Mouse (Mus musculus) heart, postnatal 36 days (tissue): ENCODE measurements around the gene Ttyh1. TPM values are rescaled to one million over a fixed set of nuclear protein-coding genes. Genes with fewer than 3 reads are reported as not detected.

Experiments
- DNase-seq, 2 experiments: peaks; one replicate each; pipeline ENCODE4 v3.0.0; 2021 to 2022
- intact Hi-C: fragments of 180-260 bp; cut with DNase I; formaldehyde crosslinking; loops from one replicate; pipeline ENCODE4 v1.15.1; 2025
- total RNA-seq, 2 experiments: library from RNA; stranded (reverse); gene quantifications; 2 replicates each; pipeline ENCODE4 v1.2.3; 2021

Ttyh1 gene
- total RNA-seq, 2 experiments from 2014 or later, result 0.89 to 2.6 TPM

GRCm38 (mm10) chr7:4139391-4139790, 20.2 kb downstream of the Ttyh1 start:
- DNase-seq, result no peak
- intact Hi-C loops, result loop anchor here (10.0 kb wide), 1 partner anchor 515 kb away; the partner anchor contains the start of gene Ppp6r1

GRCm38 (mm10) chr7:4141648-4142325, 22.6 kb downstream of the Ttyh1 start:
- intact Hi-C loops, result loop anchor here (10.0 kb wide), 2 partner anchors 517 to 783 kb away; partner anchors contain the start of genes Nat14, Prpf31, Ssc5d and Tfpt
- no peak for DNase-seq

GRCm38 (mm10) chr7:4142796-4143445, 23.7 kb downstream of the Ttyh1 start:
- intact Hi-C loops, result loop anchor here (10.0 kb wide), 2 partner anchors 518 to 782 kb away; partner anchors contain the start of genes Nat14, Prpf31, Ssc5d and Tfpt
- DNase-seq, result no peak

GRCm38 (mm10) chr7:4143506-4143905, 24.3 kb downstream of the Ttyh1 start:
- DNase-seq, result no peak
- intact Hi-C loops, result loop anchor here (10.0 kb wide), 2 partner anchors 519 to 781 kb away; partner anchors contain the start of genes Nat14, Prpf31, Ssc5d and Tfpt

GRCm38 (mm10) chr7:4144046-4144445, 24.8 kb downstream of the Ttyh1 start:
- no peak for DNase-seq
- intact Hi-C loops, result loop anchor here (10.0 kb wide), 2 partner anchors 519 to 781 kb away; partner anchors contain the start of genes Nat14, Prpf31, Ssc5d and Tfpt

GRCm38 (mm10) chr7:4144766-4145551, 25.8 kb downstream of the Ttyh1 start:
- intact Hi-C loops, result loop anchor here (10.0 kb wide), 2 partner anchors 520 to 780 kb away; partner anchors contain the start of genes Nat14, Prpf31, Ssc5d and Tfpt
- no peak for DNase-seq

GRCm38 (mm10) chr7:4145552-4146190, 26.5 kb downstream of the Ttyh1 start:
- intact Hi-C loops, result loop anchor here (10.0 kb wide), 2 partner anchors 521 to 779 kb away; partner anchors contain the start of genes Nat14, Prpf31, Ssc5d and Tfpt
- DNase-seq, result peak; percentile 60 to 65

- intact Hi-C loops, result loop anchor here (10.0 kb wide), 2 partner anchors 522 to 778 kb away; partner anchors contain the start of genes Nat14, Prpf31, Ssc5d and Tfpt
Observed at GRCm38 (mm10) chr7:4146241-4147180, 27.3 kb downstream of the Ttyh1 start.

GRCm38 (mm10) chr7:4147371-4147770, 28.2 kb downstream of the Ttyh1 start:
- no peak for DNase-seq
- intact Hi-C loops, result loop anchor here (10.0 kb wide), 2 partner anchors 523 to 777 kb away; partner anchors contain the start of genes Nat14, Prpf31, Ssc5d and Tfpt

More at GRCm38 (mm10) chr7:4146241-4147180, 27.3 kb downstream of the Ttyh1 start:
- no peak for DNase-seq

GRCm38 (mm10) chr7:4147836-4148235, 28.6 kb downstream of the Ttyh1 start:
- intact Hi-C loops, result loop anchor here (10.0 kb wide), 2 partner anchors 523 to 777 kb away; partner anchors contain the start of genes Nat14, Prpf31, Ssc5d and Tfpt
- no peak for DNase-seq

- no peak for DNase-seq
- intact Hi-C loops, result loop anchor here (1.0 to 10.0 kb wide), 3 partner anchors 10 to 776 kb away; partner anchors contain the start of genes Nat14, Prpf31, Ssc5d and Tfpt
Observed at GRCm38 (mm10) chr7:4148341-4149208, 29.4 kb downstream of the Ttyh1 start.

GRCm38 (mm10) chr7:4149209-4150054, 30.2 kb downstream of the Ttyh1 start:
- DNase-seq, result peak; percentile 86 to 93
- intact Hi-C loops, result loop anchor here (1.0 to 10.0 kb wide), 5 partner anchors 11 to 775 kb away; partner anchors contain the start of genes Nat14, Prpf31, Rpl28 and Ssc5d

GRCm38 (mm10) chr7:4150059-4150541, 30.9 kb downstream of the Ttyh1 start, which contains the start of gene Leng9:
Gene Leng9, minus strand, starts transcription at chr7:4150374.
- peak in 1 of 2 experiments; percentile 54 for DNase-seq
- intact Hi-C loops, result loop anchor here (5.0 kb wide), 2 partner anchors 453 to 642 kb away; partner anchors contain the start of gene Rpl28

GRCm38 (mm10) chr7:4150811-4151221, 31.6 kb downstream of the Ttyh1 start:
- intact Hi-C loops, result loop anchor here (5.0 kb wide), 2 partner anchors 454 to 641 kb away; partner anchors contain the start of gene Rpl28
- peak; percentile 36 to 44 for DNase-seq

GRCm38 (mm10) chr7:4151241-4151640, 32.0 kb downstream of the Ttyh1 start:
- DNase-seq, result no peak
- intact Hi-C loops, result loop anchor here (5.0 kb wide), 2 partner anchors 454 to 641 kb away; partner anchors contain the start of gene Rpl28

- no peak for DNase-seq
- intact Hi-C loops, result loop anchor here (5.0 kb wide), 2 partner anchors 457 to 638 kb away; partner anchors contain the start of gene Rpl28
Observed at GRCm38 (mm10) chr7:4154356-4154755, 35.1 kb downstream of the Ttyh1 start.
